Comparison of ENCODE assay signal across 8 mouse cellular contexts in genomic region chr17:17829816-17830535, GRCm38 (mm10). TPM values are rescaled to one million over a fixed set of nuclear protein-coding genes. Genes with fewer than 3 reads are reported as not detected.
DNase-seq lines count a peak whose midpoint lies in the region; ATAC-seq and TF ChIP-seq lines count a peak whose summit lies in the region.

No protein-coding gene starts in this region.

- WGBS in kidney, postnatal 0 days, result 22% methylated on average over 23 of the region's 23 CpGs
- 48% methylated on average over 23 of the region's 23 CpGs for WGBS in hindbrain, embryonic 12.5 days
- 61% methylated on average over 21 of the region's 23 CpGs for WGBS in midbrain, embryonic 15.5 days

- H3K4me1 ChIP-seq in kidney, postnatal 0 days (replicated peaks; ENCODE audit: insufficient read depth, low read length), result peaks cover 37% of the 10 kb centered on the region
- no peaks in the 10 kb centered on the region; the same call in 1 of the 2 replicates for H3K4me1 ChIP-seq in cortical plate, adult 2 months (ENCODE audit: control insufficient read depth, insufficient read depth, low read length)
- H3K4me1 ChIP-seq in hindbrain, embryonic 12.5 days, result peaks cover 56% of the 10 kb centered on the region
- H3K4me1 ChIP-seq in midbrain, embryonic 15.5 days, result peaks cover 59% of the 10 kb centered on the region

- no peak for DNase-seq in kidney, postnatal 0 days (ENCODE audit: low spot score)
- DNase-seq in kidney, adult 8-10 months, result no peak
- no peak for DNase-seq in gastrocnemius, postnatal 10 days
- no peak for DNase-seq in frontal cortex, postnatal 14 days (ENCODE audit: low spot score in 2 of 2)
- no peak for DNase-seq in frontal cortex, postnatal 25 days (ENCODE audit: low spot score in 2 of 2)

- H3K4me2 ChIP-seq in kidney, postnatal 0 days (ENCODE audit: low read length), result peak overlapping the region; percentile 94
- H3K4me2 ChIP-seq in hindbrain, embryonic 12.5 days (replicated peaks), result peak overlapping the region; percentile 92
- peak overlapping the region; percentile 89 for H3K4me2 ChIP-seq in midbrain, embryonic 15.5 days

- ATAC-seq in kidney, postnatal 0 days (replicated peaks; ENCODE audit: low FRiP score, low read depth), result no peak
- no peak for ATAC-seq in hindbrain, embryonic 12.5 days (ENCODE audit: low FRiP score)
- no peak for ATAC-seq in midbrain, embryonic 15.5 days (replicated peaks)

- H3K9ac ChIP-seq in kidney, postnatal 0 days (ENCODE audit: low read depth, low read length), result peak overlapping the region; percentile 86; the same call in 1 of the 2 replicates
- H3K9ac ChIP-seq in hindbrain, embryonic 12.5 days, result peak overlapping the region; percentile 95
- H3K9ac ChIP-seq in midbrain, embryonic 15.5 days, result peak overlapping the region; percentile 100

- no peaks in the 10 kb centered on the region for H3K27me3 ChIP-seq in kidney, postnatal 0 days (ENCODE audit: insufficient read depth, low read length)
- H3K27me3 ChIP-seq in hindbrain, embryonic 12.5 days, result no peaks in the 10 kb centered on the region
- H3K27me3 ChIP-seq in midbrain, embryonic 15.5 days (replicated peaks), result no peaks in the 10 kb centered on the region

- H3K27ac ChIP-seq in kidney, postnatal 0 days, result peak overlapping the region; percentile 98
- H3K27ac ChIP-seq in cortical plate, adult 2 months (ENCODE audit: insufficient read depth, low read length), result peak overlapping the region; percentile 79
- H3K27ac ChIP-seq in hindbrain, embryonic 12.5 days, result peak overlapping the region; percentile 100
- H3K27ac ChIP-seq in midbrain, embryonic 15.5 days, result peak overlapping the region; percentile 100

- H3K9me3 ChIP-seq in kidney, postnatal 0 days (replicated peaks; ENCODE audit: low read length), result no peaks in the 10 kb centered on the region
- no peaks in the 10 kb centered on the region for H3K9me3 ChIP-seq in hindbrain, embryonic 12.5 days (replicated peaks)
- H3K9me3 ChIP-seq in midbrain, embryonic 15.5 days, result no peaks in the 10 kb centered on the region

- peak overlapping the region; percentile 82 for H3K4me3 ChIP-seq in kidney, postnatal 0 days (replicated peaks; ENCODE audit: low read depth, low read length)
- H3K4me3 ChIP-seq in cortical plate, adult 2 months (ENCODE audit: insufficient read depth, low read length), result peak overlapping the region; percentile 93
- peak overlapping the region; percentile 88 for H3K4me3 ChIP-seq in hindbrain, embryonic 12.5 days
- peak overlapping the region; percentile 98 for H3K4me3 ChIP-seq in midbrain, embryonic 15.5 days

- no peak for TF ChIP-seq POLR2A in cortical plate, adult 2 months (IDR thresholded peaks at IDR 0.05; ENCODE audit: extremely low read depth, insufficient read depth, low read length)

- H3K36me3 ChIP-seq in kidney, postnatal 0 days (ENCODE audit: insufficient read depth, low read length), result no peaks in the 10 kb centered on the region
- peaks cover 31% of the 10 kb centered on the region for H3K36me3 ChIP-seq in hindbrain, embryonic 12.5 days
- peaks cover 6% of the 10 kb centered on the region for H3K36me3 ChIP-seq in midbrain, embryonic 15.5 days (replicated peaks)

- no peak for TF ChIP-seq CTCF in kidney, postnatal 0 days (IDR thresholded peaks at IDR 0.05; ENCODE audit: low read depth)
- TF ChIP-seq CTCF in cortical plate, adult 2 months (IDR thresholded peaks at IDR 0.05; ENCODE audit: extremely low read depth, insufficient read depth, low read length), result no peak

RNA-seq across cellular contexts. Expression of gene Spaca6, which starts 3.0 kb away (rescaled TPM):
- 14.4 and 18.5 TPM in 2 replicates for polyA plus RNA-seq in kidney, postnatal 0 days (2015; fragmentation: Nextera tagmentation; extraction: Ambion mirVana)
- 92.5 and 111 TPM in 2 replicates for polyA plus RNA-seq in cortical plate, adult 2 months (2012; rRNA removed)
- polyA plus RNA-seq in hindbrain, embryonic 12.5 days (2016; fragmentation: Nextera tagmentation; extraction: Ambion mirVana), result 50.5 and 56.4 TPM in 2 replicates
- 30.3 and 33.3 TPM in 2 replicates for polyA plus RNA-seq in midbrain, embryonic 15.5 days (2015; fragmentation: Nextera tagmentation; extraction: Ambion mirVana)
- total RNA-seq in gastrocnemius, postnatal 10 days (2021), result 10 to 100 TPM; 14.3 to 28.7 TPM

RNA-seq across cellular contexts. Expression of gene Has1, which starts 25.0 kb away (rescaled TPM):
- 0.28 and 0.41 TPM in 2 replicates for polyA plus RNA-seq in kidney, postnatal 0 days (2015; fragmentation: Nextera tagmentation; extraction: Ambion mirVana)
- polyA plus RNA-seq in cortical plate, adult 2 months (2012; rRNA removed), result 0.58 and 0.61 TPM in 2 replicates
- 1.3 and 1.4 TPM in 2 replicates for polyA plus RNA-seq in hindbrain, embryonic 12.5 days (2016; fragmentation: Nextera tagmentation; extraction: Ambion mirVana)
- 1.2 and 1.6 TPM in 2 replicates for polyA plus RNA-seq in midbrain, embryonic 15.5 days (2015; fragmentation: Nextera tagmentation; extraction: Ambion mirVana)
- under 1 TPM; 0.09 to 0.19 TPM for total RNA-seq in gastrocnemius, postnatal 10 days (2021)

RNA-seq across cellular contexts. Expression of gene Fpr1, which starts 53.8 kb away (rescaled TPM):
- 0.39 and 0.83 TPM in 2 replicates for polyA plus RNA-seq in kidney, postnatal 0 days (2015; fragmentation: Nextera tagmentation; extraction: Ambion mirVana)
- not detected in 2 replicates for polyA plus RNA-seq in cortical plate, adult 2 months (2012; rRNA removed)
- 0.23 TPM in 1 of 2 replicates, not detected in the other for polyA plus RNA-seq in hindbrain, embryonic 12.5 days (2016; fragmentation: Nextera tagmentation; extraction: Ambion mirVana)
- polyA plus RNA-seq in midbrain, embryonic 15.5 days (2015; fragmentation: Nextera tagmentation; extraction: Ambion mirVana), result 0.22 and 0.25 TPM in 2 replicates
- total RNA-seq in gastrocnemius, postnatal 10 days (2021), result under 1 TPM in 1 of 2 experiments, not detected in 1; 0.32 TPM

RNA-seq across cellular contexts. Expression of gene Fpr2, which starts 57.6 kb away (rescaled TPM):
- polyA plus RNA-seq in kidney, postnatal 0 days (2015; fragmentation: Nextera tagmentation; extraction: Ambion mirVana), result 0.37 and 0.80 TPM in 2 replicates
- polyA plus RNA-seq in cortical plate, adult 2 months (2012; rRNA removed), result 0.65 and 0.85 TPM in 2 replicates
- not detected in 2 replicates for polyA plus RNA-seq in hindbrain, embryonic 12.5 days (2016; fragmentation: Nextera tagmentation; extraction: Ambion mirVana)
- not detected in 2 replicates for polyA plus RNA-seq in midbrain, embryonic 15.5 days (2015; fragmentation: Nextera tagmentation; extraction: Ambion mirVana)
- under 1 TPM in 1 of 2 experiments, not detected in 1; 0.47 TPM for total RNA-seq in gastrocnemius, postnatal 10 days (2021)

RNA-seq across cellular contexts. Expression of gene Fpr3, which starts 57.7 kb away (rescaled TPM):
- polyA plus RNA-seq in kidney, postnatal 0 days (2015; fragmentation: Nextera tagmentation; extraction: Ambion mirVana), result not detected in 2 replicates
- not detected in 2 replicates for polyA plus RNA-seq in cortical plate, adult 2 months (2012; rRNA removed)
- polyA plus RNA-seq in hindbrain, embryonic 12.5 days (2016; fragmentation: Nextera tagmentation; extraction: Ambion mirVana), result not detected in 2 replicates
- not detected in 2 replicates for polyA plus RNA-seq in midbrain, embryonic 15.5 days (2015; fragmentation: Nextera tagmentation; extraction: Ambion mirVana)
- not detected for total RNA-seq in gastrocnemius, postnatal 10 days (2021)
